9 mouse cellular contexts compared by ENCODE assay signal in the genomic region with DNA sequence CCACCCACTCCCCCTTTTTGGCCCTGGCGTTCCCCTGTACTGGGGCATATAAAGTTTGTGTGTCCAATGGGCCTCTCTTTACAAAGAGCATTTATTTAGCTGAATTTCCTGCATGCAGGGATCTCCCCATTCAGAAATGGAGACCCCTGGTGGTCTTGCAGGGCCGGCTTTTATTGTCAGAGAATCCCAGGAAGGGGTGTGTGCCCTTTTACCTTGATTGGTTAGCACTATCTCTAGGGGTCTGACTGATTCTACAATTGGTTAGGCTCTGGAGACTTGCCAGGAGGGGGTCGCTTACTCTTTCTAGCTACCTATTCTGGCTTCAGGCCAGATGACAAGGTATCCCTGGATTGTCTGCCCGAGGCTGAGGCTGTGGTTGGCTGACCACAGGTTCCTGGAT.
A peak's percentile ranks its signal among the peaks of the same experiment; 100 is the strongest.
DNase-seq lines count a peak whose midpoint lies in the region; ATAC-seq lines count a peak whose summit lies in the region.
"Had no signal": no experiment of that assay in that cellular context is flagged by ENCODE, and none has a peak within 500 bp of the region (broad histone marks: within the 10 kb centered on the region; RNA-seq: fewer than 3 reads in every experiment).

No protein-coding gene starts in this region.

- ATAC-seq in midbrain, embryonic 13.5 days: peak; percentile 7; the same call in 1 of the 2 replicates
- no peak for ATAC-seq in midbrain, embryonic 16.5 days

- 21% methylated on average over 4 of the region's 4 CpGs for WGBS in midbrain, embryonic 13.5 days
- WGBS in midbrain, embryonic 16.5 days: 32% methylated on average over 4 of the region's 4 CpGs

- no peak overlapping the region for H3K9ac ChIP-seq in midbrain, embryonic 13.5 days (replicated peaks)
- no peak overlapping the region for H3K9ac ChIP-seq in midbrain, embryonic 16.5 days (ENCODE audit: low read depth, low read length)

- DNase-seq in embryo, embryonic 10 days (ENCODE audit: low spot score): peak; percentile 31
- DNase-seq in embryo, embryonic 9.5 days (ENCODE audit: extremely low spot score): no peak
- peak; percentile 26 for DNase-seq in mesoderm, embryonic 11.5 days (ENCODE audit: low read depth, low spot score)
- no peak for DNase-seq in right cerebral cortex, postnatal 25 days
- no peak for DNase-seq in liver
- no peak for DNase-seq in lung, postnatal 10 days
- DNase-seq: kidney, adult 18-20 months had no signal

- no peak overlapping the region for H3K4me2 ChIP-seq in midbrain, embryonic 13.5 days (replicated peaks)
- H3K4me2 ChIP-seq in midbrain, embryonic 16.5 days (ENCODE audit: low read length): no peak overlapping the region

- H3K9me3 ChIP-seq in midbrain, embryonic 13.5 days: no peaks in the 10 kb centered on the region
- H3K9me3 ChIP-seq in midbrain, embryonic 16.5 days (replicated peaks; ENCODE audit: control insufficient read depth, low read length, poor library complexity, severe bottlenecking): no peaks in the 10 kb centered on the region

- 0 out of 2 replicates have a peak, but pooled peaks cover 5% of the 10 kb centered on the region for H3K4me1 ChIP-seq in midbrain, embryonic 13.5 days (replicated peaks)
- no peaks in the 10 kb centered on the region for H3K4me1 ChIP-seq in midbrain, embryonic 16.5 days (ENCODE audit: control insufficient read depth, insufficient read depth, low read length)

- no peak overlapping the region for H3K27ac ChIP-seq in midbrain, embryonic 13.5 days
- H3K27ac ChIP-seq in midbrain, embryonic 16.5 days (ENCODE audit: low read length): no peak overlapping the region

- H3K27me3 ChIP-seq in midbrain, embryonic 13.5 days: peaks cover 19% of the 10 kb centered on the region; the same call in 1 of the 2 replicates
- H3K27me3 ChIP-seq in midbrain, embryonic 16.5 days (ENCODE audit: control insufficient read depth, insufficient read depth, low read depth, low read length): peaks cover 6% of the 10 kb centered on the region; the same call in 1 of the 2 replicates

- H3K36me3 ChIP-seq in midbrain, embryonic 13.5 days: no peaks in the 10 kb centered on the region
- no peaks in the 10 kb centered on the region for H3K36me3 ChIP-seq in midbrain, embryonic 16.5 days (ENCODE audit: control insufficient read depth, insufficient read depth, low read length)

- no peak overlapping the region for H3K4me3 ChIP-seq in midbrain, embryonic 13.5 days (replicated peaks)
- no peak overlapping the region for H3K4me3 ChIP-seq in midbrain, embryonic 16.5 days (ENCODE audit: low read depth, low read length)

Comparison
In these comparisons a context has a peak if more than half of its experiments do, and no peak if none do; other contexts are left out.
1. DNase-seq: peak in embryo, embryonic 10 days (single experiment) and mesoderm, embryonic 11.5 days (single experiment); none in embryo, embryonic 9.5 days (single experiment), right cerebral cortex, postnatal 25 days (single experiment), liver (single experiment) and lung, postnatal 10 days (single experiment).